Mouse (Mus musculus): ENCODE measurements at regions not wholly inside any gene's neighbourhood (a gene's known extent, or its start where the extent isn't known, plus 50 kb on each side); places are given as distances from the start of the nearest gene placed in this dataset.
"Not testable (repeated sequence)": the region's sequence is repeated elsewhere in the genome, so short reads cannot be mapped to it uniquely, and the experiment has no call there.

GRCm38 (mm10) chr1:128535537-128536150 lies 56.4 kb downstream of the Cxcr4 start:
- no peak overlapping the region for H3K4me3 ChIP-seq (ENCODE audit: insufficient read depth, low read depth, low read length)
- H3K4me1 ChIP-seq (ENCODE audit: control insufficient read depth, insufficient read depth, insufficient read length, low read length): peaks cover 6% of the 10 kb centered on the region; the same call in 1 of the 2 replicates
- no peak overlapping the region for H3K27ac ChIP-seq (replicated peaks; ENCODE audit: low read depth, low read length)

DNA sequence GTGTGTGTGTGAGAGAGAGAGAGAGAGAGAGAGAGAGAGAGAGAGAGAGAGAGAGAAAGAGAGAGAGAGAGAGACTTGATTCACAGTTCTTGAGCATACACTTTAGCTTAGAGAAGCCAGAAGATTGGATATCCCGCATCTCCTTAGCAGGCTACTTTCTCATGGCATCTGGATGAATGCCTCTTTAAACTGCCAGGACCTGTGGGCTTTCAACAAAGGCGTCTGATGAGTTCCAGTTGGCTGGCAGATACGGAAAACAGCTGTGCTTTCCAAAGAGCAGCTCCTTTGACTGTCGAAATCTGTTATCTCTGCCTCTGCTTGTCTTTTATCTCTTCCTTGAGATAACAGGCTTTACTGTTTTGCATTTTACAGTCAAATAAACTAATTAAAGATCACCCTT lies 59.5 kb downstream of the Cxcr4 start:
- Histone ChIP-seq H3K27ac (replicated peaks; ENCODE audit: low read depth, low read length) (no peak overlapping the region), H3K4me1 (ENCODE audit: control insufficient read depth, insufficient read depth, insufficient read length, low read length) (no peaks in the 10 kb centered on the region), H3K4me3 (ENCODE audit: insufficient read depth, low read depth, low read length) (no peak overlapping the region)

- no peak overlapping the region for H3K27ac ChIP-seq (replicated peaks; ENCODE audit: low read depth, low read length)
- no peak overlapping the region for H3K4me3 ChIP-seq (ENCODE audit: insufficient read depth, low read depth, low read length)
- no peaks in the 10 kb centered on the region for H3K4me1 ChIP-seq (ENCODE audit: control insufficient read depth, insufficient read depth, insufficient read length, low read length)
Observed at GRCm38 (mm10) chr1:128529808-128530545, 62.1 kb downstream of the Cxcr4 start.

DNA sequence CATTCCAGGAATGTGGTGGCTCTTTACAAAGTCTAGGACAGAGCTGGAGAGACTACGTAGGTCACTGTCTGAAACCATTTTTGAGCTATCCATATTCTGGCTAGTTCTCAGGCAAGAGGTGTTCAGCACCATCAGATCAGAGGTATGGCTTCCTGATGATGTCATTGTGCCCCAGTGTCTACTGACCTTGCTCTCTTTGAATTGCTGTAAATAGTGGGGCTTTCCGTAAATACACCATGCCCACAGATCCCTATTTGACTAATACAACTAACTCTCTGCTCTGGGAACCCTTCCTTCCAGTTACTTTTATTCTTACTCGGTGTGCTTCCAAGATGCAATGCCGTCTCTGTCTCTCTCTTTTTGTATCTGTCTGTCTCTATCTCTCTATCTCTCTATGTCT lies 72.9 kb downstream of the Cxcr4 start:
- H3K27ac ChIP-seq (replicated peaks; ENCODE audit: low read depth, low read length): no peak overlapping the region
- no peaks in the 10 kb centered on the region for H3K4me1 ChIP-seq (ENCODE audit: control insufficient read depth, insufficient read depth, insufficient read length, low read length)
- no peak overlapping the region for H3K4me3 ChIP-seq (ENCODE audit: insufficient read depth, low read depth, low read length)

DNA sequence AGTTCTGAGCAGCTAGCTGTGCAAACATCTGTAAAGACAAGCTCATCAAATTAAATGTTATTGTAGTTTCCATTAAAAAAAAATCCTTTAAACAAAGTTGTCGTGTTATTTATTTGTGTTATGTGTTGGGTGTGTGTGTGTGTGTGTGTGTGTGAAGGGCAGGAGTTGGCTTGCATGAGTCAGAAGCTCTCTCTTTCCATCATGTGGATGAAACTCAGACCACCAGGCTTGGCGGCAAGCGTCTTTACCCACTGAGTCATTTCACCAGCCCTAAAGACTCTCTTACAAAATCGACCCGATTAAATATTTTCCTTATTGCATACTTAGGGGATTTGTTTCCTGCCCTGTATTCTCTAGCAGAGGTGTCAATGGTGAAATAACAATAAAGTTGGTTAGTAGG lies 73.6 kb downstream of the Cxcr4 start:
- Histone ChIP-seq H3K4me1 (ENCODE audit: control insufficient read depth, insufficient read depth, insufficient read length, low read length) (no peaks in the 10 kb centered on the region), H3K4me3 (ENCODE audit: insufficient read depth, low read depth, low read length) (no peak overlapping the region), H3K27ac (replicated peaks; ENCODE audit: low read depth, low read length) (no peak overlapping the region)

DNA sequence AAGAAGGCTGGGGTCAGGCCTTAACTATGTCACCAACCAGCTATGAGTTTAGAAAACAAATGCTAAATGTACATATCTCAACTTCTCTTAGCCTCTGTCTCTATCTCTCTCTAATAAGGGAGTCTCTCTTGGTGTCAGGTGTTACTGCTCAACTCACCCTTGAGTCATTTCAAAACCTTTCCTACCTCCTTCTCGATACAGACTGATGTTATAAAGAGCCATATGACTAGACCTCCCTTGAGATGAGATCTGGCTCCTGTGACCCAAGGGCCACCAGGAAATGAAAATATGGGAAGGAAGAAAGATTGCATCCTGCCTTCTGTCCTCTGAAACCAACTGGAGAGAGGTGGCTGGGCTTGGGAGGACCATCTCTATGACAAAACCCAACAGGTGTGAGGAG lies 74.7 kb downstream of the Cxcr4 start:
- no peaks in the 10 kb centered on the region for H3K4me1 ChIP-seq (ENCODE audit: control insufficient read depth, insufficient read depth, insufficient read length, low read length)
- no peak overlapping the region for H3K27ac ChIP-seq (replicated peaks; ENCODE audit: low read depth, low read length)
- H3K4me3 ChIP-seq (ENCODE audit: insufficient read depth, low read depth, low read length): no peak overlapping the region

DNA sequence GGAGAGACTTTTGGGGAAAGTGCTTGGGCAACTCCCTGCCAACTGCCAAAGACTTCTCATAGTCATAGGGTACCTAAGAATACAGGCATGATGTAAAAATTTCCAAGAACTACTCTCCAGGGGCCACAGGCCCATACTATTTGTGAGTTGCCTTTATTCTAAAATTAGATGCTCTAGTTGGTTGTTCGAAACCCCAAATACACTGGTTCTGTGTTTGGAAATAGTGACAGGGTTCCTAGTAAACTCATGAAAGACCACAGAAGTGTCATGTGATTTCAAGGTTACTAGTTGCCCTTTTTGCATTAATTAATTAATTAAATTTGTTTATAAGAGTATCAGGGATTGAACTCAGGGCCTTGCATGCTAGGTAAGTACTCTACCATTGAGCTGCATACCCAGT lies 77.8 kb downstream of the Cxcr4 start:
- H3K4me1 ChIP-seq (ENCODE audit: control insufficient read depth, insufficient read depth, insufficient read length, low read length): no peaks in the 10 kb centered on the region
- no peak overlapping the region for H3K4me3 ChIP-seq (ENCODE audit: insufficient read depth, low read depth, low read length)
- no peak overlapping the region for H3K27ac ChIP-seq (replicated peaks; ENCODE audit: low read depth, low read length)

- Histone ChIP-seq H3K4me3 (ENCODE audit: insufficient read depth, low read depth, low read length) (no peak overlapping the region), H3K27ac (replicated peaks; ENCODE audit: low read depth, low read length) (no peak overlapping the region), H3K4me1 (ENCODE audit: control insufficient read depth, insufficient read depth, insufficient read length, low read length) (no peaks in the 10 kb centered on the region)
Observed at GRCm38 (mm10) chr1:128513911-128514310, 78.2 kb downstream of the Cxcr4 start.

GRCm38 (mm10) chr1:128513153-128513552 lies 78.9 kb downstream of the Cxcr4 start:
- Histone ChIP-seq H3K4me3 (ENCODE audit: insufficient read depth, low read depth, low read length) (no peak overlapping the region), H3K27ac (replicated peaks; ENCODE audit: low read depth, low read length) (no peak overlapping the region), H3K4me1 (ENCODE audit: control insufficient read depth, insufficient read depth, insufficient read length, low read length) (no peaks in the 10 kb centered on the region)

GRCm38 (mm10) chr1:128508816-128509461 lies 83.2 kb downstream of the Cxcr4 start:
- Histone ChIP-seq H3K27ac (replicated peaks; ENCODE audit: low read depth, low read length) (no peak overlapping the region), H3K4me3 (ENCODE audit: insufficient read depth, low read depth, low read length) (no peak overlapping the region), H3K4me1 (ENCODE audit: control insufficient read depth, insufficient read depth, insufficient read length, low read length) (no peaks in the 10 kb centered on the region)

GRCm38 (mm10) chr1:128506551-128507313 lies 85.4 kb downstream of the Cxcr4 start:
- no peak overlapping the region for H3K4me3 ChIP-seq (ENCODE audit: insufficient read depth, low read depth, low read length)
- H3K27ac ChIP-seq (replicated peaks; ENCODE audit: low read depth, low read length): no peak overlapping the region
- no peaks in the 10 kb centered on the region for H3K4me1 ChIP-seq (ENCODE audit: control insufficient read depth, insufficient read depth, insufficient read length, low read length)

GRCm38 (mm10) chr1:128504371-128504770 lies 87.2 kb upstream of the Dars start:
- Histone ChIP-seq H3K27ac (replicated peaks; ENCODE audit: low read depth, low read length) (no peak overlapping the region), H3K4me1 (ENCODE audit: control insufficient read depth, insufficient read depth, insufficient read length, low read length) (no peaks in the 10 kb centered on the region), H3K4me3 (ENCODE audit: insufficient read depth, low read depth, low read length) (no peak overlapping the region)

- Histone ChIP-seq H3K4me1 (ENCODE audit: control insufficient read depth, insufficient read depth, insufficient read length, low read length) (no peaks in the 10 kb centered on the region), H3K4me3 (ENCODE audit: insufficient read depth, low read depth, low read length) (no peak overlapping the region), H3K27ac (replicated peaks; ENCODE audit: low read depth, low read length) (no peak overlapping the region)
Observed at GRCm38 (mm10) chr1:128498042-128498772, 81.0 kb upstream of the Dars start.

- no peak overlapping the region for H3K4me3 ChIP-seq (ENCODE audit: insufficient read depth, low read depth, low read length)
- no peaks in the 10 kb centered on the region for H3K4me1 ChIP-seq (ENCODE audit: control insufficient read depth, insufficient read depth, insufficient read length, low read length)
- no peak overlapping the region for H3K27ac ChIP-seq (replicated peaks; ENCODE audit: low read depth, low read length)
Observed at GRCm38 (mm10) chr1:128492251-128492650, 75.1 kb upstream of the Dars start.

DNA sequence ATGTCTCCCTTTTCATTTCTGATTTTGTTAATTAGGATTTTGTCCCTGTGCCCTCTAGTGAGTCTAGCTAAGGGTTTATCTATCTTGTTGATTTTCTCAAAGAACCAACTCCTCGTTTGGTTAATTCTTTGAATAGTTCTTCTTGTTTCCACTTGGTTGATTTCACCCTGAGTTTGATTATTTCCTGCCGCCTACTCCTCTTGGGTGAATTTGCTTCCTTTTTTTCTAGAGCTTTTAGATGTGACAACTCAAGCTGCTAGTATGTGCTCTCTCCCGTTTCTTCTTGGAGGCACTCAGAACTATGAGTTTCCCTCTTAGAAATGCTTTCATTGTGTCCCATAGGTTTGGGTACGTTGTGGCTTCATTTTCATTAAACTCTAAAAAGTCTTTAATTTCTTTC lies 70.0 kb upstream of the Dars start:
- H3K27ac ChIP-seq (replicated peaks; ENCODE audit: low read depth, low read length); H3K4me3 ChIP-seq (ENCODE audit: insufficient read depth, low read depth, low read length): not testable (repeated sequence)

More for the DNA sequence above, 70.0 kb upstream of the Dars start:
- not testable (repeated sequence) for H3K4me1 ChIP-seq (ENCODE audit: control insufficient read depth, insufficient read depth, insufficient read length, low read length)
